Mouse (Mus musculus) cerebellum, adult 8-10 months (tissue): Measurements from ENCODE around the gene Gm48551.

Source experiments
- DNase-seq: peaks from one replicate; pipeline ENCODE4 v3.0.0; 2022

The Gm48551 gene

GRCm38 (mm10) chr10:81383802-81384604, at the start of gene Gm48551, which contains the start of gene Dohh:
TSS of gene Gm48551 (plus strand) at chr10:81384466.
TSS of gene Dohh (plus strand) at chr10:81384428.
- DNase-seq: peak; percentile 100

- no peak for DNase-seq
These were observed 48.6 kb upstream of the Gm48551 start for GRCm38 (mm10) chr10:81335393-81336340.

- no peak for DNase-seq
These were observed 47.7 kb upstream of the Gm48551 start for GRCm38 (mm10) chr10:81336558-81336957.

GRCm38 (mm10) chr10:81340551-81341332, 43.5 kb upstream of the Gm48551 start:
- DNase-seq: no peak

- DNase-seq: peak; percentile 63
These were observed 42.8 kb upstream of the Gm48551 start for GRCm38 (mm10) chr10:81341333-81341949.

- DNase-seq: no peak
These were observed 41.4 kb upstream of the Gm48551 start, which contains the start of gene Gipc3 for GRCm38 (mm10) chr10:81342686-81343505. TSS of gene Gipc3 (minus strand) at chr10:81343266.

GRCm38 (mm10) chr10:81344421-81345161, 39.7 kb upstream of the Gm48551 start:
- no peak for DNase-seq

- DNase-seq: no peak
These were observed 39.1 kb upstream of the Gm48551 start for GRCm38 (mm10) chr10:81345162-81345534.

GRCm38 (mm10) chr10:81346453-81347067, 37.7 kb upstream of the Gm48551 start:
- DNase-seq: no peak

- DNase-seq: no peak
These were observed 35.1 kb upstream of the Gm48551 start for GRCm38 (mm10) chr10:81349146-81349545.

GRCm38 (mm10) chr10:81349961-81350350, 34.3 kb upstream of the Gm48551 start:
- DNase-seq: peak; percentile 58

GRCm38 (mm10) chr10:81350351-81351063, 33.8 kb upstream of the Gm48551 start, which contains the start of gene Hmg20b:
TSS of gene Hmg20b (minus strand) at chr10:81350480.
- peak; percentile 99 for DNase-seq

GRCm38 (mm10) chr10:81351678-81352291, 32.5 kb upstream of the Gm48551 start:
- DNase-seq: no peak

GRCm38 (mm10) chr10:81354738-81355477, 29.4 kb upstream of the Gm48551 start:
- DNase-seq: no peak

- DNase-seq: no peak
These were observed 28.7 kb upstream of the Gm48551 start for GRCm38 (mm10) chr10:81355533-81355932.

- no peak for DNase-seq
These were observed 27.8 kb upstream of the Gm48551 start for GRCm38 (mm10) chr10:81356352-81356990.
